23 mouse cellular contexts compared by ENCODE assay signal in genomic region chr9:13880761-13881160, GRCm38 (mm10).
"Had no signal": no experiment of that assay in that cellular context is flagged by ENCODE, and none has a peak within 500 bp of the region (broad histone marks: within the 10 kb centered on the region; RNA-seq: fewer than 3 reads in every experiment).

No protein-coding gene starts in this region.

- H3K9ac ChIP-seq: heart, embryonic 12.5 days; hindbrain, embryonic 13.5 days; hindbrain, embryonic 15.5 days; kidney, embryonic 15.5 days; limb, embryonic 13.5 days; limb, embryonic 15.5 days; liver, embryonic 12.5 days had no signal

- H3K4me1 ChIP-seq: hindbrain, embryonic 13.5 days; hindbrain, embryonic 15.5 days; kidney, embryonic 15.5 days; limb, embryonic 13.5 days; limb, embryonic 15.5 days; liver, embryonic 12.5 days had no signal

- H3K27ac ChIP-seq: heart, embryonic 10.5 days; hindbrain, embryonic 13.5 days; hindbrain, embryonic 15.5 days; hindbrain, postnatal 0 days; kidney, embryonic 15.5 days; kidney, postnatal 0 days; limb, embryonic 13.5 days; limb, embryonic 15.5 days; liver, embryonic 12.5 days had no signal

- H3K4me3 ChIP-seq: heart, embryonic 10.5 days; heart, embryonic 12.5 days; hindbrain, embryonic 13.5 days; hindbrain, embryonic 15.5 days; kidney, embryonic 15.5 days; limb, embryonic 13.5 days; limb, embryonic 15.5 days; liver, embryonic 12.5 days had no signal

- H3K4me2 ChIP-seq: heart, embryonic 12.5 days; hindbrain, embryonic 13.5 days; hindbrain, embryonic 15.5 days; kidney, embryonic 15.5 days; limb, embryonic 13.5 days; limb, embryonic 15.5 days; liver, embryonic 12.5 days had no signal

- H3K9me3 ChIP-seq: heart, embryonic 10.5 days; heart, embryonic 12.5 days; hindbrain, embryonic 13.5 days; hindbrain, embryonic 15.5 days; kidney, embryonic 15.5 days; limb, embryonic 13.5 days; limb, embryonic 15.5 days; liver, embryonic 12.5 days had no signal

- DNase-seq: gastrocnemius, postnatal 14 days; gastrocnemius, postnatal 36 days; heart, adult 18-20 months; heart, postnatal 10 days; kidney, adult 11 months; kidney, adult 2 months; kidney, adult 9 months; kidney, postnatal 14 days; kidney, postnatal 36 days; layer of hippocampus, adult 9-11 months; layer of hippocampus, postnatal 36 days; left cerebral cortex, postnatal 4 days had no signal

- H3K27me3 ChIP-seq: hindbrain, embryonic 13.5 days; hindbrain, embryonic 15.5 days; kidney, embryonic 15.5 days; limb, embryonic 13.5 days; limb, embryonic 15.5 days had no signal

- ATAC-seq: hindbrain, postnatal 0 days; intestine, embryonic 16.5 days; liver, embryonic 12.5 days had no signal

- H3K36me3 ChIP-seq: heart, embryonic 10.5 days; heart, embryonic 12.5 days; hindbrain, embryonic 13.5 days; hindbrain, embryonic 15.5 days; kidney, embryonic 15.5 days; limb, embryonic 13.5 days; limb, embryonic 15.5 days; liver, embryonic 12.5 days had no signal
